Mouse (Mus musculus): ENCODE data around the gene Ugdh. TPM values are rescaled to one million over a fixed set of nuclear protein-coding genes. Genes with fewer than 3 reads are reported as not detected.

The Ugdh gene
- polyA plus RNA-seq, 1 experiment from 2014 or later = 64.2 TPM

DNA sequence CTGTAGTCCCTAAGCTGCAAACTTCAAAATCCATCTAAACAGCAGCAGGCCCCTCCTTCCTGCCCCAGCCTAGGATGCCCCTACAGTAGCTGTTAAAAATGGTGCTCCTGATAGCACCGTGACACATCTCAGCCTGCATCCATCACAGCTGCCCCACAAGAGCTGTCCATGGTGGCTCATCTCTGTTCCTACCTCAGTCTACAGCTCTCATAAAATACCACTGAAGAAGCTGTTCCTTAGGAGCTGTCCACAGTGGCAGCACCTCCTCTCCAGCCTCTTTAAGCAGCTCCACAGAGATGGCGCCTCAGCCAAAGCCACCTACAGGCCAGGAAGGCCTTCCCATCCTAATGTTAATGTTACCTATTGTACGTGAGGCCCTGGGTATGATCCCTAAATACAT is 31.2 kb upstream of the Ugdh start:
- no peak for ATAC-seq (ENCODE audit: insufficient read depth, low FRiP score, low TSS enrichment)
- Histone ChIP-seq H3K4me3 (ENCODE audit: low read depth, low read length) (no peak overlapping the region), H3K4me1 (ENCODE audit: control insufficient read depth, insufficient read depth, low read length) (no peaks in the 10 kb centered on the region), H3K27ac (ENCODE audit: low read depth, low read length) (no peak overlapping the region), H3K9me3 (ENCODE audit: control insufficient read depth, low read length) (no peaks in the 10 kb centered on the region), H3K4me2 (ENCODE audit: low read depth) (no peak overlapping the region), H3K36me3 (ENCODE audit: control insufficient read depth, insufficient read depth, low read length) (no peaks in the 10 kb centered on the region; the same call in 1 of the 2 replicates), H3K9ac (ENCODE audit: low read length) (no peak overlapping the region), H3K27me3 (ENCODE audit: control insufficient read depth, insufficient read depth, low read length) (no peaks in the 10 kb centered on the region)
- 72% methylated on average over 3 of the region's 3 CpGs for WGBS
- DNase-seq (ENCODE audit: low spot score) = no peak

DNA sequence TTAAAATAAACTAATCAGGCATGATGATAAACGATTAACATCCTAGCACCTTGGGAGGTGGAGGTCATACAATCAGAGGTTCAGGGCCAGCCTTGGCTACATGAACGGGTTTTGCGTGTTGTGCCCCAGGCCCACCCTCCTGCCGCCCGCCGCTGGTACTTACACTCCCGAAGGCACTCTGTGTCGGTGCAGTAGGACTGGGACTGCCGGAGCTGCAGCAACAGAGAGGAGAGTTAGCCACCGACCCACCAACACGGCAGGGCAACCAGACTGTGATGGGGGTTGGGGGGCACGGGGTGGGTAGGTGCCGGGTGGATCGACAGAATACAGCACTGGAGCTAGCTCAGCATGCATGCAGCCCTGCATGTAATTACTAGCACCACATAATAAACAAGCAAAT is 24.6 kb upstream of the Ugdh start:
- Histone ChIP-seq H3K4me2 (ENCODE audit: low read depth) (no peak overlapping the region), H3K27me3 (ENCODE audit: control insufficient read depth, insufficient read depth, low read length) (no peaks in the 10 kb centered on the region), H3K27ac (ENCODE audit: low read depth, low read length) (no peak overlapping the region), H3K36me3 (ENCODE audit: control insufficient read depth, insufficient read depth, low read length) (no peaks in the 10 kb centered on the region; the same call in 1 of the 2 replicates), H3K4me1 (ENCODE audit: control insufficient read depth, insufficient read depth, low read length) (no peaks in the 10 kb centered on the region), H3K9ac (ENCODE audit: low read length) (no peak overlapping the region), H3K9me3 (ENCODE audit: control insufficient read depth, low read length) (no peaks in the 10 kb centered on the region), H3K4me3 (ENCODE audit: low read depth, low read length) (no peak overlapping the region)
- no peak for ATAC-seq (ENCODE audit: insufficient read depth, low FRiP score, low TSS enrichment)
- no peak for DNase-seq (ENCODE audit: low spot score)
- WGBS = 91% methylated on average over 14 of the region's 14 CpGs

DNA sequence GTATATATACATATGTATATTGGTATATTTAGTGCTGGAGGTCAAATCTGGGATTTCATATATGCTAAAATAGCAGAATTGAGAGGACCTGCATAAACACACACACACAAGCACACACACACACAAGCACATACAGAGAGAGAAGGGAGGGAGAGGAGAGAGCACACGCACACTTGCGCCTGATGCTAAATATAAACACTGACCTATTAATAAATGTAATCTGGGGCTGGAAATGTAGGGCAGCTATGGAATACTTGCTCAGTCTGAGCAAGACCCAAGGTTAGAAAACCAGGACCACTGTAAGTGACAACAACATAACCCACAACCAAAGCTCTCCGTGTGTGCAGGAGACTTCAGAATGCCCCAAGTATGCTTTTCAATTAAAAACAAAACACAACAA is 23.7 kb upstream of the Ugdh start:
- Histone ChIP-seq H3K27me3 (ENCODE audit: control insufficient read depth, insufficient read depth, low read length) (no peaks in the 10 kb centered on the region), H3K4me3 (ENCODE audit: low read depth, low read length) (no peak overlapping the region), H3K9ac (ENCODE audit: low read length) (no peak overlapping the region), H3K36me3 (ENCODE audit: control insufficient read depth, insufficient read depth, low read length) (no peaks in the 10 kb centered on the region; the same call in 1 of the 2 replicates), H3K9me3 (ENCODE audit: control insufficient read depth, low read length) (no peaks in the 10 kb centered on the region), H3K27ac (ENCODE audit: low read depth, low read length) (no peak overlapping the region), H3K4me2 (ENCODE audit: low read depth) (no peak overlapping the region), H3K4me1 (ENCODE audit: control insufficient read depth, insufficient read depth, low read length) (no peaks in the 10 kb centered on the region)
- DNase-seq (ENCODE audit: low spot score) (no peak), ATAC-seq (ENCODE audit: insufficient read depth, low FRiP score, low TSS enrichment) (no peak)
- WGBS = 97% methylated on average over 3 of the region's 3 CpGs

DNA sequence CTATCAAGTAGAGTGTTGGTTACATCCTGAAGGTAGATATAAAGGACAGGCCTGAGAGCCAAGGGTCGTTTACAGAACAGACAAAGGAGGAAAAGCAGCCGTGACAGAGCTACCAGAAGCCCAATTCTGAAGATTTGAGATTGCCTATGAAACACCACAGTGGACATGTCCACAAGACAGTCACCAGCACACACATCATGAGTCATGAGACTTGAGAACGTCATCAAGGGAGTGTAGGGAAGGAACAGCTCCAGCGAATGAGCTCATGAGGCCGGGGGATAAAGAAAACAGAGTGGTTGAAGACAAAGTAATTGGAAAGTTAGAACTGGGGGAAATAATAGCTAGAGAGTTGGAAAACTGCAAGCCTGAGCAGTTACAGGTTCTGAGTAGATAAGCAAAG is 22.1 kb upstream of the Ugdh start:
- ATAC-seq (ENCODE audit: insufficient read depth, low FRiP score, low TSS enrichment) = no peak

DNA sequence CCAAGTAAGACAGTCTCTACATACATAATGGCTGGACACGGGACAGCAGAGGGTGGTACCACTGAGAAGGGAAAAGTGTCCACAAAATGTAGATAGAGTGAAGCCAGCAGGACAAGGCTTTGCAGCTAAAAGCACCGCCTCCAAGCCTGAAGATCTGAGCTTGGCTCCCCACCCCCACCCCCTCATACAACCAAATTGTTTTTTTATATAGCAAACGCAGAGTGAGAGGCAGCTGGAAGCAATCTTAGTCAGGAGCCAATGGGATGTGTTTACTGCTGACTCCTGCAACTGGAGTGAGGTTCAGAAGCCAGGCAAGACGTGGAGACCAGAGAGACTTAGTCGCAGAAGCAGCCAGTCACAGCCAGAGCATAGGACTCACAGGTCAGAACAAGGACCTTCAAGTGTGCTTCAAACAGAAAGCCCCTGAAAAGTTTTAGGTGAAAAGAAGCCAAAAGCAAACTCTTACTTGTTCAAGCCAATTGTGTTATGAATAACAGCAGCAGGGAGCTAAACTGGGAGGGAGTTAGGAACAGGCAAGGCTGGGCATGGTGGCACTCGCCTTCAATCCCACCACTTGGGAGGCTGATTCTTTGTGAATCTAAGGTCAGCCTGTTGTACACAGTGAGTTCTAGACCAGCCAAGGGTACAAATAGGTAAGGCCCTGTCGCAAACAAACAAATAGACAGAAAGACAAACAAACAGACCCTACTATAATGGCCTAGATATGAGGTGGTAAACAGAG is 21.5 kb upstream of the Ugdh start:
- ATAC-seq (ENCODE audit: insufficient read depth, low FRiP score, low TSS enrichment) (no peak), DNase-seq (ENCODE audit: low spot score) (no peak)
- Histone ChIP-seq H3K9me3 (ENCODE audit: control insufficient read depth, low read length) (no peaks in the 10 kb centered on the region), H3K36me3 (ENCODE audit: control insufficient read depth, insufficient read depth, low read length) (no peaks in the 10 kb centered on the region), H3K4me2 (ENCODE audit: low read depth) (no peak overlapping the region), H3K27ac (ENCODE audit: low read depth, low read length) (no peak overlapping the region), H3K9ac (ENCODE audit: low read length) (no peak overlapping the region), H3K4me3 (ENCODE audit: low read depth, low read length) (no peak overlapping the region), H3K27me3 (ENCODE audit: control insufficient read depth, insufficient read depth, low read length) (no peaks in the 10 kb centered on the region), H3K4me1 (ENCODE audit: control insufficient read depth, insufficient read depth, low read length) (no peaks in the 10 kb centered on the region)
- 65% methylated on average over 7 of the region's 7 CpGs for WGBS

More for the DNA sequence above, 22.1 kb upstream of the Ugdh start:
- no peak overlapping the region for H3K9ac ChIP-seq (ENCODE audit: low read length)
- no peak for DNase-seq (ENCODE audit: low spot score)
- no peak overlapping the region for H3K4me2 ChIP-seq (ENCODE audit: low read depth)
- H3K4me1 ChIP-seq (ENCODE audit: control insufficient read depth, insufficient read depth, low read length) = no peaks in the 10 kb centered on the region
- no peaks in the 10 kb centered on the region for H3K9me3 ChIP-seq (ENCODE audit: control insufficient read depth, low read length)
- WGBS = 78% methylated on average over 5 of the region's 5 CpGs
- no peaks in the 10 kb centered on the region for H3K27me3 ChIP-seq (ENCODE audit: control insufficient read depth, insufficient read depth, low read length)
- no peak overlapping the region for H3K4me3 ChIP-seq (ENCODE audit: low read depth, low read length)
- no peaks in the 10 kb centered on the region for H3K36me3 ChIP-seq (ENCODE audit: control insufficient read depth, insufficient read depth, low read length)
- H3K27ac ChIP-seq (ENCODE audit: low read depth, low read length) = no peak overlapping the region

DNA sequence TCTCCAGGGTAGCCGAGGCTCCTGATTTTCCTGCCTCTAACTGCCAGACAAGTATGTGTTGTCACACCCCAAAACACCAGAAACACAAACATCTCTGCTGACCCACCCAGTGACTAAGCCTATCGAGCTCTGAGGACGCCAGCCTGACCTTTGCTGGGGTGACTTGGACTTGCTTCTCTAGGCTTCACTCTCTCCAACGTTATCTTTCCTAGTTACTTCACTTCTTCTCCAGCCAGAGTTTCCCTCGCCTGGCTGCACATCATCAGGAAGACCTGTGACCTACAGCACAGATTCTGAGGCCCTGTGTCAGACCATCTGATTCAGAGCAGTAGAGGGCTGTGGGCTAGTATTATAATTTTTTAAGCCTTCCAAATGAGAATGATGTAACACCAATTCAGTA is 19.0 kb upstream of the Ugdh start:
- H3K27ac ChIP-seq (ENCODE audit: low read depth, low read length) = no peak overlapping the region
- H3K27me3 ChIP-seq (ENCODE audit: control insufficient read depth, insufficient read depth, low read length) = no peaks in the 10 kb centered on the region
- no peaks in the 10 kb centered on the region for H3K9me3 ChIP-seq (ENCODE audit: control insufficient read depth, low read length)
- H3K9ac ChIP-seq (ENCODE audit: low read length) = no peak overlapping the region
- no peak overlapping the region for H3K4me3 ChIP-seq (ENCODE audit: low read depth, low read length)
- H3K36me3 ChIP-seq (ENCODE audit: control insufficient read depth, insufficient read depth, low read length) = no peaks in the 10 kb centered on the region
- 77% methylated on average over 5 of the region's 5 CpGs for WGBS
- H3K4me1 ChIP-seq (ENCODE audit: control insufficient read depth, insufficient read depth, low read length) = no peaks in the 10 kb centered on the region
- DNase-seq (ENCODE audit: low spot score) (no peak), ATAC-seq (ENCODE audit: insufficient read depth, low FRiP score, low TSS enrichment) (no peak)
- H3K4me2 ChIP-seq (ENCODE audit: low read depth) = no peak overlapping the region

DNA sequence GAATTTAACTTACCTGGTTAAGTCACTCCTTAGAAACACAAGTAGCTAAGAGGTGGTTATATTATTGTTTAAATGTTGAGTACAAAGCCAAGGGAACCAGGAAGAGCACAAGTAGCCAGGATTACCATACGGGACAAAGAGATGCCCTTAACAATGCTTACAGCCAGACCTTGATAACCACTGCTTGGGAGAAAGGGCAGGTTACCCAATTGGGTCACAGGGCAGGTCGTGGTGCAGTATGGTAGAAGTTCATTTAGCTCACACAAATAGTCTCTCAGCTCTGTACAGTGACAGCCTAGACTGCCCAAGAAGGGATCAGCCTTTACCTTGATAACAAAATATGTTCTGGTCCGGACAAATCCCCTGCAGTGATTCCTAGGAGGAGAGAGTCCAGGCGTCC is 13.2 kb upstream of the Ugdh start:
- 80% methylated on average over 4 of the region's 4 CpGs for WGBS
- no peak overlapping the region for H3K4me3 ChIP-seq (ENCODE audit: low read depth, low read length)
- ATAC-seq (ENCODE audit: insufficient read depth, low FRiP score, low TSS enrichment) = no peak
- DNase-seq (ENCODE audit: low spot score) = no peak
- no peaks in the 10 kb centered on the region for H3K27me3 ChIP-seq (ENCODE audit: control insufficient read depth, insufficient read depth, low read length)
- no peaks in the 10 kb centered on the region for H3K4me1 ChIP-seq (ENCODE audit: control insufficient read depth, insufficient read depth, low read length)
- no peak overlapping the region for H3K4me2 ChIP-seq (ENCODE audit: low read depth)
- no peaks in the 10 kb centered on the region for H3K36me3 ChIP-seq (ENCODE audit: control insufficient read depth, insufficient read depth, low read length)
- no peaks in the 10 kb centered on the region for H3K9me3 ChIP-seq (ENCODE audit: control insufficient read depth, low read length)
- no peak overlapping the region for H3K27ac ChIP-seq (ENCODE audit: low read depth, low read length)
- no peak overlapping the region for H3K9ac ChIP-seq (ENCODE audit: low read length)

DNA sequence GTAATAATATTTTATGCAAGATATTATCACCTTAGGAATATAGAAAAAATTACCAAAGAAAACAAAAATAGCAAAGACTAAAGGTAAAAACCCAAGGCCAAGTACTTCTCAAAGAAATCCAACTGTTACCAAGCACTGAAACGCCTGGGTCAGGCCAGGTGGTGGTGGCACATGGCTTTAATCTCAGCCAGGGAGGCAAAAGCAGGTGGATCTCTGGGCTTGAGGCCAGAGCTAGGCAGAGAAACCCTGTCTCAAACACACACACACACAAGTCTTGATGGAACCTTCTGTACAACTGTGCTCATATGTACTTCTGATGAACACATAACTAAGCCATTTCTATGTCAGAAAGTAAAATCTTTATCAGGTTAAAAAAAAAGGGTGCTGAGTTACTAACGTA is 12.1 kb upstream of the Ugdh start:
- no peak for ATAC-seq (ENCODE audit: insufficient read depth, low FRiP score, low TSS enrichment)
- Histone ChIP-seq H3K27ac (ENCODE audit: low read depth, low read length) (no peak overlapping the region), H3K4me1 (ENCODE audit: control insufficient read depth, insufficient read depth, low read length) (no peaks in the 10 kb centered on the region), H3K4me3 (ENCODE audit: low read depth, low read length) (no peak overlapping the region), H3K4me2 (ENCODE audit: low read depth) (no peak overlapping the region), H3K9me3 (ENCODE audit: control insufficient read depth, low read length) (no peaks in the 10 kb centered on the region), H3K9ac (ENCODE audit: low read length) (no peak overlapping the region), H3K36me3 (ENCODE audit: control insufficient read depth, insufficient read depth, low read length) (no peaks in the 10 kb centered on the region), H3K27me3 (ENCODE audit: control insufficient read depth, insufficient read depth, low read length) (no peaks in the 10 kb centered on the region)
- DNase-seq (ENCODE audit: low spot score) = no peak
- WGBS = 78% methylated on average over 2 of the region's 2 CpGs

DNA sequence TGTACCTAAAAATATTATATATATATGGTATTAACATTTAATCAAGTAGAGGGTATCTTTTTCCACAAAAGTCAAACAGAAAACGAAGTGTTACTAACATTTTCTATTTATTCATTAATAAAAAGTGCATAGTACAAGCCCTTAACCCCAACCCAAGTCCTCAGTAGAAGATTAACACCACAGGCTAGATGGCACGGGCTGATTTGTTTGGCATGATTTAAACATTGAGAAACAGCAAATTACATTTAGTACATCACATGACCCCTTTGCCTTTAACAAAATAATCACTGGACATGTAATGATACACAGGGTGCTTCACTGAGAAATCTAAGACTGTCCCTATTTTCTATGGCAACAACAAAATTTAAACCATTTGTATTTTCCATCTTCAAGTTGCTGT is 11.0 kb upstream of the Ugdh start:
- H3K27ac ChIP-seq (ENCODE audit: low read depth, low read length) = no peak overlapping the region
- H3K4me3 ChIP-seq (ENCODE audit: low read depth, low read length) = no peak overlapping the region
- no peak for ATAC-seq (ENCODE audit: insufficient read depth, low FRiP score, low TSS enrichment)
- H3K9me3 ChIP-seq (ENCODE audit: control insufficient read depth, low read length) = no peaks in the 10 kb centered on the region
- H3K36me3 ChIP-seq (ENCODE audit: control insufficient read depth, insufficient read depth, low read length) = no peaks in the 10 kb centered on the region
- WGBS = 91% methylated on average over 2 of the region's 2 CpGs
- no peaks in the 10 kb centered on the region for H3K27me3 ChIP-seq (ENCODE audit: control insufficient read depth, insufficient read depth, low read length)
- H3K4me2 ChIP-seq (ENCODE audit: low read depth) = no peak overlapping the region
- no peak for DNase-seq (ENCODE audit: low spot score)
- no peaks in the 10 kb centered on the region for H3K4me1 ChIP-seq (ENCODE audit: control insufficient read depth, insufficient read depth, low read length)
- H3K9ac ChIP-seq (ENCODE audit: low read length) = no peak overlapping the region
